Mouse (Mus musculus): ENCODE results near the gene Calcoco2.
A peak's percentile ranks its signal among the peaks of the same experiment; 100 is the strongest.
"Not testable (repeated sequence)": the region's sequence is repeated elsewhere in the genome, so short reads cannot be mapped to it uniquely, and the experiment has no call there.

Calcoco2 gene

GRCm38 (mm10) chr11:96111751-96112150 is at the start of gene Calcoco2:
Calcoco2 (minus strand) TSS chr11:96111964.
- DNase-seq (ENCODE audit: low read depth): no peak

- no peak for DNase-seq (ENCODE audit: low read depth)
Observed at GRCm38 (mm10) chr11:96147471-96147870, 35.7 kb upstream of the Calcoco2 start.

- DNase-seq (ENCODE audit: low read depth): no peak
Observed at GRCm38 (mm10) chr11:96145622-96146270, 34.0 kb upstream of the Calcoco2 start.

- no peak for DNase-seq (ENCODE audit: low read depth)
Observed at GRCm38 (mm10) chr11:96143766-96144165, 32.0 kb upstream of the Calcoco2 start.

- DNase-seq (ENCODE audit: low read depth): peak; percentile 85
Observed at GRCm38 (mm10) chr11:96140726-96141175, 29.0 kb upstream of the Calcoco2 start.

- DNase-seq (ENCODE audit: low read depth): no peak
Observed at GRCm38 (mm10) chr11:96135847-96136246, 24.1 kb upstream of the Calcoco2 start.

- DNase-seq (ENCODE audit: low read depth): no peak
Observed at GRCm38 (mm10) chr11:96133239-96133865, 21.6 kb upstream of the Calcoco2 start, which contains the start of gene Ttll6. Ttll6 (plus strand) TSS chr11:96133786.

- DNase-seq (ENCODE audit: low read depth): no peak
Observed at GRCm38 (mm10) chr11:96130606-96131005, 18.8 kb upstream of the Calcoco2 start.

GRCm38 (mm10) chr11:96124052-96124914 is 12.5 kb upstream of the Calcoco2 start:
- DNase-seq (ENCODE audit: low read depth): no peak

GRCm38 (mm10) chr11:96122806-96123205 is 11.0 kb upstream of the Calcoco2 start:
- not testable (repeated sequence) for DNase-seq (ENCODE audit: low read depth)

GRCm38 (mm10) chr11:96119401-96119800 is 7.6 kb upstream of the Calcoco2 start:
- no peak for DNase-seq (ENCODE audit: low read depth)

- DNase-seq (ENCODE audit: low read depth): not testable (repeated sequence)
Observed at GRCm38 (mm10) chr11:96116925-96117324, 5.2 kb upstream of the Calcoco2 start.

- no peak for DNase-seq (ENCODE audit: low read depth)
Observed at GRCm38 (mm10) chr11:96116116-96116515, 4.4 kb upstream of the Calcoco2 start.

- DNase-seq (ENCODE audit: low read depth): no peak
Observed at GRCm38 (mm10) chr11:96115416-96115815, 3.7 kb upstream of the Calcoco2 start.

GRCm38 (mm10) chr11:96114077-96114476 is 2.3 kb upstream of the Calcoco2 start:
- DNase-seq (ENCODE audit: low read depth): no peak

GRCm38 (mm10) chr11:96110950-96111349 is 814 bp downstream of the Calcoco2 start:
- DNase-seq (ENCODE audit: low read depth): not testable (repeated sequence)

GRCm38 (mm10) chr11:96108376-96108775 is 3.4 kb downstream of the Calcoco2 start:
- DNase-seq (ENCODE audit: low read depth): no peak

- DNase-seq (ENCODE audit: low read depth): no peak
Observed at GRCm38 (mm10) chr11:96093361-96093760, 18.4 kb downstream of the Calcoco2 start.

GRCm38 (mm10) chr11:96092674-96093291 is 19.0 kb downstream of the Calcoco2 start:
- DNase-seq (ENCODE audit: low read depth): no peak

GRCm38 (mm10) chr11:96091073-96091472 is 20.7 kb downstream of the Calcoco2 start:
- no peak for DNase-seq (ENCODE audit: low read depth)

GRCm38 (mm10) chr11:96087981-96088380 is 23.8 kb downstream of the Calcoco2 start:
- no peak for DNase-seq (ENCODE audit: low read depth)

- no peak for DNase-seq (ENCODE audit: low read depth)
Observed at GRCm38 (mm10) chr11:96082682-96083081, 29.1 kb downstream of the Calcoco2 start.
